Comparison of ENCODE assay signal across 14 mouse cellular contexts in genomic region chr4:63151127-63151526, GRCm38 (mm10). TPM values are rescaled to one million over a fixed set of nuclear protein-coding genes. Genes with fewer than 3 reads are reported as not detected.
A peak's percentile ranks its signal among the peaks of the same experiment; 100 is the strongest.
DNase-seq lines count a peak whose midpoint lies in the region; ATAC-seq lines count a peak whose summit lies in the region.
"Had no signal": no experiment of that assay in that cellular context is flagged by ENCODE, and none has a peak within 500 bp of the region (broad histone marks: within the 10 kb centered on the region; RNA-seq: fewer than 3 reads in every experiment).

No protein-coding gene starts in this region.

- peak; percentile 90 for ATAC-seq in common myeloid progenitor, adult 5-6 weeks (replicated peaks; ENCODE audit: low read depth, poor library complexity, severe bottlenecking)
- ATAC-seq in megakaryocyte progenitor cell, adult 5-6 weeks (replicated peaks; ENCODE audit: poor library complexity), result peak; percentile 92
- ATAC-seq: activated CD4-positive, CD25-positive, alpha-beta regulatory T cell, adult 4 months had no signal

- DNase-seq in layer of hippocampus, adult 11-12 months (ENCODE audit: low spot score), result peak; percentile 14
- DNase-seq in layer of hippocampus, postnatal 25 days (ENCODE audit: extremely low spot score in 1 of 2, low spot score in 1 of 2), result no peak
- DNase-seq in layer of hippocampus, postnatal 36 days, result peak; percentile 10 to 21
- DNase-seq in ovary, postnatal 36 days (ENCODE audit: low spot score), result no peak
- no peak for DNase-seq in T-cell, adult 2 months (ENCODE audit: low spot score)
- DNase-seq: cerebellum, adult 8-10 months; gastrocnemius, adult 2 months; right cerebral cortex, postnatal 25 days had no signal

RNA-seq across cellular contexts. Expression of gene Ambp, which starts 3.5 kb away (rescaled TPM):
- total RNA-seq in layer of hippocampus, postnatal 25 days (2021), result not detected
- total RNA-seq in common myeloid progenitor, adult 5-6 weeks (2017), result not detected in 2 replicates
- total RNA-seq in layer of hippocampus, postnatal 36 days (2021), result not detected
- not detected in 2 replicates for total RNA-seq in megakaryocyte progenitor cell, adult 5-6 weeks (2015)
- total RNA-seq in megakaryocyte progenitor cell, adult 5-6 weeks (2017), result 0.33 TPM in 1 of 2 replicates, not detected in the other
- total RNA-seq: gastrocnemius, adult 2 months; heart, postnatal 25 days; left cerebral cortex, adult 8-10 months; MEL had no signal

RNA-seq across cellular contexts. Expression of gene Kif12, which starts 20.8 kb away (rescaled TPM):
- not detected for total RNA-seq in layer of hippocampus, postnatal 25 days (2021)
- not detected in 2 replicates for total RNA-seq in common myeloid progenitor, adult 5-6 weeks (2017)
- total RNA-seq in layer of hippocampus, postnatal 36 days (2021), result not detected
- not detected in 2 replicates for total RNA-seq in megakaryocyte progenitor cell, adult 5-6 weeks (2015)
- not detected in 2 replicates for total RNA-seq in megakaryocyte progenitor cell, adult 5-6 weeks (2017)
- total RNA-seq: gastrocnemius, adult 2 months; heart, postnatal 25 days; MEL had no signal

Comparison
In these comparisons a context has a peak if more than half of its experiments do, and no peak if none do; other contexts are left out.
1. DNase-seq: peak in layer of hippocampus, adult 11-12 months (single experiment) and layer of hippocampus, postnatal 36 days (2 of 2); none in layer of hippocampus, postnatal 25 days (0 of 2), ovary, postnatal 36 days (single experiment) and T-cell, adult 2 months (single experiment).